Mouse (Mus musculus): ENCODE measurements around the gene Ube4a.
"Not testable (repeated sequence)": the region's sequence is repeated elsewhere in the genome, so short reads cannot be mapped to it uniquely, and the experiment has no call there.

The Ube4a gene

DNA sequence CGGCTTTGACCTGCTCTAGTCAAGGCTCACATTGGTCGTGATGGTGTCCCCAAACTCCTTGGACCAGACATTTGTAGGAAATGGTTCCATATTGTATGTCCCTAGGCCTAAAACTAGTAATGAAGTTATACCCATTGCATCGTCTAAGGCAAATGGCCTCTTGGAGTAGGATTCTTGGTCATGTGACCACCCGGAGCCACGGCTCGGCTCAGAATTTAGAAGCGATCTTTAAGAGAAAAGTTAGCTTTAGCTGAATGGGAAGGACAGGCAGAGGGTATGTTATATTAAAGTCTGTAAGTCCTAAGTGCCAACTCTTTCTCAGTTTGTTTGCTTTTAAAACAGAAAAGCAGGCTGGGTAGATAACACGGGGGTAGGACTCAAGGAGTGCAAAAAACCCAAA, 16.7 kb upstream of the Ube4a start:
- ATAC-seq (ENCODE audit: insufficient number of reproducible peaks, low FRiP score, low TSS enrichment) = no peak

DNA sequence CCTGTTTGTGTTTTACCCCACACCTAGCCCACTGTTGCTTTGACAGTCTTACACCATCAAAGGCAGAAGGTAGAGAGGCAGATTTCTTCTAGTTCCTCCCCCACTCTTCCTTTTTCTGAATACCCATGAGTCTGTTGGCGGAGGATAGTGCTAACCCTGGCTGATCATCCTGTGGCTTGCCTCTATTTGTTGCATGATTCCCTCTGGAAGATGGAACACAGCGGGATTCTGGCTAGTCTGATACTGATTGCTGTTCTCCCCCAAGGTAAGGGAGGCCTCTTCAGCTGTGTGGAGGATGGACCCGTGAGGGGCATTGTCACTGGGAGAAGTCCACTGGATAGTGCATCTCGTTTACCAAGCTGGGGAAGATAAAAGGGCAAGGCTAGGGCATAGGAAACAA, 16.3 kb upstream of the Ube4a start, which contains the start of gene Cd3d:
Gene Cd3d, plus strand, starts transcription at position 111 of the 400 bp plus-strand sequence.
- ATAC-seq (ENCODE audit: insufficient number of reproducible peaks, low FRiP score, low TSS enrichment) = no peak

DNA sequence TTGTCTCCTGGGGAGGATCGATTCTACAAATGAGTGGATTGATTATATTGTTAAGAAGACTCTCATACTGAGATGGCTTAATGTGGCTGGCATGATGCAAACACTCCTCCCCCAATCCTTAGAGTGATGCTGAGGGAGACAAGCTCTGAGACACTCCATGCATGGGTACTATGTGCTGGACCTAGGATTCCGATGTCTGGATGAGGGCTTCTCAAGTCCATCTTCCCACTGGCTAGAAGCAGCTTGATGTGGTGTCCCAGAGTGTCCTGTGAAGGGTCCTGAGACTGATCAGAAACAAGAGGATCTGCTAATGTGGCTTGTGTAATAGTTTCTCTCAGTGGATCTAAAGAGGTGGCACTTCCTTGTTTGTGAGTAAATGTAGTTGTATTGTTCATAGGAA, 15.7 kb upstream of the Ube4a start:
- no peak for ATAC-seq (ENCODE audit: insufficient number of reproducible peaks, low FRiP score, low TSS enrichment)

DNA sequence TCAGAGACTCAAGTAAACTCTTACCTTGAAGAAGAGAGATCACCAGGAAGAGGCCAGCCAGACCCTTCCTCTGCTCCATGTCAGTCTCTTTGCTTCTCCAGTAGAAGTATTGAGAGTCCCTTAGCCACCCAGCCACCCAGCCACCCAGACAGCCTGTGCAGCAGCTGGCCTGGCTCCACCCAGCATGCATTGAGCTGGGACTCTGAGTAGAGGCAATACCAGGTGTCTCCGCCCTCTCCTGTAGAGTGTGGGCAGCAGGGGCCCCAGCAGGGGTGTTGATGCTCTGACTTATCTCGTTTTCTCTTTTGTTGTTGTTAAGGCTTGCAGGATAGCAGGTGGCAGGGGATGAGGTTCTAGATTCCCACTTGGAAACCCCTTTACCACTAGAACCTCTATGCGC, 14.8 kb upstream of the Ube4a start, which contains the start of gene Cd3g:
Gene Cd3g, minus strand, starts transcription at position 190 of the 400 bp plus-strand sequence.
- no peak for ATAC-seq (ENCODE audit: insufficient number of reproducible peaks, low FRiP score, low TSS enrichment)

DNA sequence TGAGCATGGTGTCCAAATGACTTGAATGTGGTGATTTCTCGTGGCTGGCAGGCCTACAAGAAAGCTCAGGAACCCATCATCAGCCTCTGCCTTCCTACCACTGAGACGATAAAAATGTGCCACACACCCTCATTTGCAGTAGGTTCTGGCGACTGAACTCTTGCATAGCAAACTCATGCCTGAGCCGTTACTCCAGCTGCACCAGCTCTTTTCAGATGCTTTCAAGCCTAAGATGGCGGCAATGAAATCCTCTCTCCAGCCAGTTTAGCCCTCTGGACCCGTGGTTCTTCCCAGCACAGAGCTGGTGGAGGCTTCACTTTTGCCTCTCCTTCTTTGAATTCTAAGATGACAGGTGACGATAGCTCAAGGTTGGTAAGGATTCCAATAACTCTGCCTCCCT, 14.4 kb upstream of the Ube4a start:
- ATAC-seq (ENCODE audit: insufficient number of reproducible peaks, low FRiP score, low TSS enrichment) = no peak

DNA sequence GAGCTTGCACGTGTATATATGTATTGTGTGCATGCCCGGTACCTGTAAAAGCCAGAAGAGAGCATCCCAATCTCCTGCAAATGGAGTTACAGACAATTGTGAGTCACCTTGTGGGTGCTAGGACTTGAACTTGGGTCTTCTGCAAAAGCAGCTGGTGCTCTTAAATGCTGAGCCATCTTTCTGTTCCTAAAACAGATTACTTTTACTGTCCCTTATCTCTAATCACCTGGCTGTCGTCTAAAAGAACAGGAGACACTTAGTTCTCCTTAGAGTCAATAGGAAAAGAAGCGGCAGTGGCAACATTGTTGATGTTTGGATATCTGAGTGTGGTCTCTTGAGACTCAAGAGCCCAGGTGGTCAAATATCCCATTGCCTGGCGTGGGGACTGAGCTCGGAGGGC, 12.4 kb upstream of the Ube4a start:
- no peak for ATAC-seq (ENCODE audit: insufficient number of reproducible peaks, low FRiP score, low TSS enrichment)

DNA sequence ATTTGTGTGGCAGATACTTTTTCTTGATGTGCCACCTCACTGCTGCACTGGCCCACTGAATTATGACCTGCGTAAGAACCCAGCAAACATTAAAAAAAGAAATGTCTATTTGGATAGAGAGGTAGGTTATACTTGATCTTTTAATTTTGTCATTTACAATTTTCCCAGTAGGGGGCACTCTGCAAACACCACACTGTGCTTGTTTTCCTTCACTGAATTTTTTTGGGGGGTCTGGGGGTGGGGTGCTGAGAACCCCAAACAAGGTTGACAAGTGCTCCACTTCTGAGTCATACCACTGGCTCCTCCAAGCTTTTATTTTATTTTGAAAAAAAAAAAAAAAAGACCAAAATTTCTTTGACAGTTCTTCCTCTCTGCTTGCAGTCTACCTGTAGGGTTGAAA, 4.0 kb upstream of the Ube4a start:
- no peak for ATAC-seq (ENCODE audit: insufficient number of reproducible peaks, low FRiP score, low TSS enrichment)

DNA sequence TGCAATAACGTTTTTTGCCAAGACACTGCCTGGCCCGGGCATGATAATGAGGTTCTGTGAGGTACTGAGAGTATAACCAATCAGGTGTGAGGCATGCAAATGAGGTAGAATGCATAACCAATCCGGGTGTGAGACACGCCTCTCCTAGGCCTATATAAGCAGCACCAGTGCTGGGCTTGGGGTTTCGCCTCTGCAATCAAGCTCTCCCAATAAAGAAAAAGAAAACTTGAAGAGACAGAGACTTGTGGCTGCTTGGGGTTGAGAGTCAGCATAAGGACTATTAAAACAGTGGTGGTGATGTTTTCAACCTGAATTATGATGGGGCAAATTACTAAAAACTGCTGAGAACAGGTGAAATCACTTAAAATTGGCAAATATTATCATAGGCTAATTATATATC, 2.4 kb upstream of the Ube4a start:
- ATAC-seq (ENCODE audit: insufficient number of reproducible peaks, low FRiP score, low TSS enrichment) = not testable (repeated sequence)

DNA sequence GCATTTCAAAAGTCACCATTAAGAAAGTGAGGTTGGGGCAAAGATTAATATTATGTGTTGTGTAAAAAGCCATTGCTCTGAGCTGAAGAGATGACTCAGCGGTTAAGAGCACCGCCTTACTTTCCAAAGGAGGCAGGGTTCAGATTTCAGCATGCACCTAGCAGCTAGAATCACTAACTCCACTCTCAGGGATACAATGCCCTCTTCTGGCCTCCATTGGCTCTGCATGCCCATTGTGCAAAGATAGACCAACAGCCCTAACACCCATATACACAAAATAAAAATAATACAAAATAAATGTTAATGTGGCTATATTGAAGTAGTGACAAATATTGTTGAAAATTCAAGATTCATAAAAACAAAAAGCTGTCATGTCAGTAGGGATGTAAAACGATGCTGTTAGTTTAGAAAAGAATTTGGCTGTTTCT, 1.4 kb upstream of the Ube4a start:
- ATAC-seq (ENCODE audit: insufficient number of reproducible peaks, low FRiP score, low TSS enrichment) = 0 out of 2 replicates have a peak, but pooled peaks have one; percentile 40

DNA sequence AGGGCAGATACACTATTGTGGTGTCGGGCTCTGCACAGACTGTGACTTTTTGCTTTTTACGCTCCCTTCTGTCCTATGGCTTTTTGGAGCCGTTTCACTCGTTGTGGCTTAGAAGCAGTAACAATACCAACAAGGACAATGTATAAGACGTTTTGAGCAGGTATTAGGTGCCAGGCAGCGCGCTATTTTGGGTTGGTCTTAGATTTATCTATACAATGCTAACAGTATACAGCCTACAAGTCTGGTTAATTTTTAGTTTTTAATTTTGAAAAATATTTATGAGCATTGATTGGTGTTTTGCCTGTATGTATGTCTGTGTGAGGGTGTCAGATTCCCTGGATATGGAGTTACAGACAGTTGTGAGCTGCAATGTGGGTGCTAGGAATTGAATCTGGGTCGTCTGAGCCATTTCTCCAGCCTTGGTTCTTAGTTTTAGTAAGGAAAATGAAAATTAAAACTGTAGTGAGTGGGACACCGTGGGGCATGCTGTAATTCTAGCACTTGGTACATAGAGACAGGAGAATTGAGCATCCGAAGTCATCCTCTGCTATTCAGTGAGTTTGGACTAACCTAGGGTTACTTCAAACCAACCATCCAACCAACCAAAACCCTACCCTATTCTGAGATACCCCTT, 550 bp upstream of the Ube4a start:
- ATAC-seq (ENCODE audit: insufficient number of reproducible peaks, low FRiP score, low TSS enrichment) = no peak

DNA sequence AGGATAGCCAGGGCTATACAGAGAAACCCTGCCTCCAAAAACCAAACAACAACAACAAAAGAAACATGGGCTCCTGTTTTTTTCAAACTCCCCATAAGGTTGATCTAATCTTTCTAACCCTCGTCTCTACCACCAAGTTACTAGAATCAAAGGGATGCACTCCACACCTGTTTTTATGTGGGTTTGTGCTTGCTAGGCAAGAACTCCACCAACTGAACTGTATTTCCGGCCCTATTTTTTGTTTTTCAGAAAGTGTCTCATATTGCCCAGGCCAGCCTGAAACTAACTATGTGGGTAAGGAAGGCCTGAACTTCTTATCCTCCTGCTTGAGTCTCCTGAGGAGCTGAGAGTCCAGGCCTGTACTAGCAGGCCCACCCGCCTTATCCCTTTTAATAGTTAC, 11.0 kb downstream of the Ube4a start:
- no peak for ATAC-seq (ENCODE audit: insufficient number of reproducible peaks, low FRiP score, low TSS enrichment)

DNA sequence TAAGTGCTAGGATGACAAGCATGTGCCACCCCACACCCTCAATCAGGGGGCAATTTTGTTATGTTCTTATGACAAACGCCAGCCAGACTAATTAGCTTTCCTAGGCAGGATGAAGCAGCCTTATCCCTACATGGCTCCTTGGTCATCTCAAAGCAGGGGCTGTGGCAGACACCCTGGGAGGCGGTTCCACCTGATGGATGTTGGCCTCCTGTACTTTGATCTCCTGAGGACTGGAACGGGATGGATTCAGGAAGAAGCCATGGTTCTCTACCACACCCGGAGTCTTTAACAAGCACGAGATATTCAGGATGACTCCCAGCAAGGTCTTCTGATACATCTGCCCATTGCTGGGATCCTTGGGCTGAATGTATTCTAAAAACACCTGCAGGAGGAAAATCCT, 17.6 kb downstream of the Ube4a start:
- no peak for ATAC-seq (ENCODE audit: insufficient number of reproducible peaks, low FRiP score, low TSS enrichment)

DNA sequence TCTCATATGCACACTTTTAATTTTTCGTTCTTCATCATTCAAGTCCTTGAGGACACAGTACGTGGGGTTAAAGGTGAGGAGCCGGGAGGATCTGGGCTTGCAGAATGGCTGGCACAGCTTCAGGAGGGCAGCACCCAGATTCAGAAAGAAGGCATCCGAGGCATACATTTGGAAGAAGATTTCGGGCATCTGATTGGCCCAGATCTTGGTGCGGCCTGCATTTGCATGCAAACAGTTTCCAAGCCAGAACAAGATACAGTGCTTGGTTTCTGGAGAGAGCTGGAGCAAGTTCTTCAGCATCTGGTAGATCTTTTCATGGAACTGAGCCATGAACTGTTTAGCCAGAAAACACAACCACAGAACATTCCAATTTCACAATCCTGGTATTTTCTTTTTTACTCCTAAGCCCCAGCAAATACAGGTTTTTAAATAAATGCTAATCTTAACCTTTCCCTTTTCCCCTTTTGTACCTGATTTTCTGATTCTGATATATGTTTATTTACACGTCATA, 19.2 kb downstream of the Ube4a start:
- no peak for ATAC-seq (ENCODE audit: insufficient number of reproducible peaks, low FRiP score, low TSS enrichment)

DNA sequence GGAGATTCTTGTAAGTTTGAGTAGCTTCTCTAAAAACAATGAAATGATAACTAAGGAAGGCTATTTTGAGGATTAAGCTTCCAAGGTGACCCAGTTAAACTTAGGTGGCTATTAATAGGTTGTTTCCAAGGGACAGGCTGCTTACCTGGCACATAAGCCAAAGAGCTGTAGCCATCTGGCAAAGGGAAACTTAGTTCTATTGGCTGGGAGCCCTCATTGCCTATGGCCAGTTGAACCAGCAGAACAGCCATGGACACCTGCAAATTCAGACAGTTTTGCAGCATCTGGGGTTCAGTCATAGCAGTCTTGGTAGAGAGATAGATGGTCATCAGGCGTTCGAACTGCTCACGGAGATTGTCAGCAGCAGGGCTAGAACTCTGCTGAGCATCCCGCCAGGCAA, 23.0 kb downstream of the Ube4a start:
- ATAC-seq (ENCODE audit: insufficient number of reproducible peaks, low FRiP score, low TSS enrichment) = peak; percentile 91; the same call in 1 of the 2 replicates

DNA sequence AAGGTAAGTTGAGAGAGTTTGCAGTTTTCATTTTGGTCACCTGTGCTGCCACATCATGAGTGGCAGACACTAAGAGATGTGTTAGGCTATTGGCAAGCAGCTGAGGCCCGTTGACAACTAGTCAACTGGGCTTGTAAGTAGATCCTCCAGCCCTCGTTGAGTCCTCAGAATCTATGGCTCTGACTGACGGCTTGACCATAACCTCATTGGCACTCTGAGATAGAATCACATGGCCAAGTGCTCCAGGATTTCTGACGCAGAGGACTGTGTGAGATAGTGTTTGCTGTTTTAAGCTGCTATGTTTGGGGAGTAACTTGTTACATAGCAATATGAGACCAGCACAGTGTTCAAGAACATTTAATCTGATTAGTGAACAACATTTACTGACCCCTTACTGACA, 23.6 kb downstream of the Ube4a start:
- ATAC-seq (ENCODE audit: insufficient number of reproducible peaks, low FRiP score, low TSS enrichment) = 0 out of 2 replicates have a peak, but pooled peaks have one; percentile 26

DNA sequence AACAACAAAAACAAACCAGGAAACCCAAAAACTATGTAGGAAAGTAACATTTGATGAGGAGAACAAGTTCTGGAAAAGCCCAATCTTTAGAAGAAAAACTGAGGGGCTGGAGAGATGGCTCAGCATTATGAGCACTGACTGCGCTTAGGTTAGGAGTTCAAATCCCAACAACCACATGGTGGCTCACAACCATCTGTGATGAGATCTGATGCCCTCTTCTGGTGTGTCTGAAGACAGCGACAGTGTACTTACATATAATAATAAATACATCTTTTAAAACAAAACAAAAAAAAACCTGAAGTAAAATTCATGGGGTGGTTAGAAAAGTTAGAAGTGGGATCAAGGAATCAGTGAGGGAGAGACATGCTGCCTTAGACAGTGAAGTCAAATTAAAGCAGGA, 43.9 kb downstream of the Ube4a start:
- ATAC-seq (ENCODE audit: insufficient number of reproducible peaks, low FRiP score, low TSS enrichment) = no peak

DNA sequence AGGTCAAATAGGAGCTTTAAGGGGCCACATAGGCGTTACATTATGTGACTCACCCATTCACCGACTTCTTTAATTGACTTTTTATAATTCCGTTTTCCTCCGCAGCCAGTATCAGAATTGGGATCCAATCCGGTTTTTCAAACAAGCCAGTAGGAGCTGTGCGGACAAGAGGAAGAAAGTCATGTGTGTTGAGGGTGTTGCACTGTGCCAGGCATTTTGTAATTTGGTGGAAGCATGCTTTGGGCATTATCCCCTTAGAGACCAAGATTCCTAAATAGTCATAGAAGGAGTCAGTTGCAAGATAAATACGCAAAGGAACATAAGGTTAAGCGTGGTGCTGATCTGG, 44.3 kb downstream of the Ube4a start:
- ATAC-seq (ENCODE audit: insufficient number of reproducible peaks, low FRiP score, low TSS enrichment) = peak; percentile 76; the same call in 1 of the 2 replicates

DNA sequence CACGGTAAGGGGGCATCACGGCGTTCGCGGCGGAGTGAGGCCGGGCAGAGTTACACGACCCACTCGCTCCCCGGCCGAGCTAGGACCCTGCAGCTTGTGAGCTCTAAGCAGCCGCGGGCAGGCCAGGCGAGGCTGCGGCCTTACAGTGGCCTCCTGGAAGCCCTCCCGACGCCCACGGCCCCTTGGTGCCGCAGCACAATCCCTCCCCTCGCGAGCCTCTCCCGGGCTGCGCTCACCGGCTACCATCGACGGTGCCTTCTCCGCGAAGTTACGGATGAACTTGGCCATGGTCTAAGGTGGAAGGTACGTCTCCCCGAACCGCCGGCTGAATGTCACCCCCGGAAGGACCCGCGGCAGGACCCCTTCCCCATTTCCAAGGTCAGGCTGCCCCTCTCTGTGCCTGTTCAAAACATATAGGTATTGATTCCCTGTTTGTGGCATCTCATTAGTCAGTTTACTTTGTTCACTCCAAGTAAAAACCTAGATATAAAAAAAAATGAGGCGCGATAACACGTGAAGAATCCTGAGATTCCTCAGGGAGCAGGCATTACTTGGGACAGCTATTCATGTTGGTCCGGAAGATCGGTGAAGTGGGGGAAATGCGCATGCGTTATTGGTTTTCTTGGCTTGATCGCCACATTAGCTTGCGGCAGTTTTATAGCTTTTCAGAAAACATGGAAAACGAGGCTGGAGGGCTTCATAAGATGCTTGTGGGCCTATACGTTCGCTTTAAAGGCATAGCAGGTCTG, 44.9 kb downstream of the Ube4a start, which contains the start of gene Atp5l:
Gene Atp5l, minus strand, starts transcription at position 369 of the 749 bp plus-strand sequence.
- ATAC-seq (ENCODE audit: insufficient number of reproducible peaks, low FRiP score, low TSS enrichment) = peak; percentile 85; the same call in 1 of the 2 replicates

DNA sequence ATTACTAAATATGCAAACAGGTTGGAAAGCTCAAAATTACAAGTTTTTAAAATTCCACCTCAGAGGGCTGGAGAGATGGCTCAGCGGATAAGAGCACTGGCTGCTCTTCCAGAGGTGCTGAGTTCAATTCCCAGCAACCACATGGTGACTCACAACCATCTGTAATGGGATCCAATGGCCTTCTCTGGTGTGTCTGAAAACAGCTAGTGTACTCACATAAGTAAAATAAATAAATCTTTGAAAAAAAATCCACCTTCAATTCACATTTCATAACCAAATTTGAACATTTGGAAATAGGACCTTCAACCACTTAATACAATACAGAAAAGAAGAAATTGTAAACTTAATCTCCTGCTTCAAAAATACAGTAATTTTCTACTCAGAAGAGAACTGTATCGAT, 45.8 kb downstream of the Ube4a start:
- ATAC-seq (ENCODE audit: insufficient number of reproducible peaks, low FRiP score, low TSS enrichment) = no peak

DNA sequence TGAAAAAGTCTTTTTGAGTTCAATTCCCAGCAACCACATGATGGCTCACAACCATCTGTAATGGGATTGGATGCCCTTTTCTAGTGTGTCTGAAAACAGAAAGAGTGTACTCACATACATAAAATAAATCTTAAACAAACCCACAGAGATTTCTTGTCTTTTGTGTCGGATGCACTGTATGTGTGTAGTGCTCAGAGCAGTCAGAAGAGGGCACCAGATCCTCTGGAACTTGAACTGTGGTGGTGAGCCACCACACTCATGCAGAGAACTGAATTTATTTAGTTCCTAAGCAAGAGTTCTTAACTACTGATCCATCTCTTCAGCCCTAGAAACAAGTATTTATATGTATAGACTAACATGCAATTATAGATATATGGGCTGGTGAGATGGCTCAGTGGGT, 49.2 kb downstream of the Ube4a start:
- ATAC-seq (ENCODE audit: insufficient number of reproducible peaks, low FRiP score, low TSS enrichment) = no peak

DNA sequence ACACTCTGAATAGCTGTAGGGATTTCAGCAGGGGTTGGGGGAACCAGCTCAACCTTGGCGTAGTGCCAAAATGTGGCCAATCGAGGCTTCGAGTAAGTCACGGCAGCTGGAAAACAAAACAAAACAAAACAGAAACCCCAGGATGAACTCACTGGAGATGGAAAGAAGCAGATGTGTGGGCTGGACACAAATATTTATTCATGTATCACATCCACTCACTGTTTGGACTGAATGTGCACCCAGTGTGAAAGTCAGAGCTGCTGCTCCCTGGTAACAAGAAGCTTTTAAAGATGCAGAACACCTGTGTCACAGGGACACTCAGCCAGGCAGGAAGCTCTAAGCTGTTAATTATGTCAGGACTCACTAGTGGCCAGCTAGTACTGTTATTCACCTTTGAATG, 50.7 kb downstream of the Ube4a start:
- ATAC-seq (ENCODE audit: insufficient number of reproducible peaks, low FRiP score, low TSS enrichment) = no peak

DNA sequence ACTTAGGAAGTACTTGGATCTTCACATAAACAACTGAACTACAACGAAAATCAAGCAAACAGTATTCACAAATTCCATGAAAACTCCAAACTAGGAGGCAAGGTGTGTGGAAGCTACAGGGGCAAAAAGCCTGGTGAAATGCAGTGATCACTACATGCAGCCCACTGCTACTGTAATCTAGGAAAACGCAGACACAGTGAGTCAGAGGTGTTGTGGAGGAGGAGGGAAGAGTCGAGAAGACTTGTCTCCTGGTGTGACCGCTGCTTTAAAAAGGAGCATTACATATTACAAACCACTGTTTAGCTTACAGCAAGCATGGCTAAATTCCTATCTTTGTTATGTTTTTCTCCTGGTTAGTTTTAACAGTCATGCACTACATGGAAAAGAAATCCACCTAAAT, 54.0 kb downstream of the Ube4a start:
- no peak for ATAC-seq (ENCODE audit: insufficient number of reproducible peaks, low FRiP score, low TSS enrichment)

Measured in cerebellum, adult (tissue).